Mouse (Mus musculus) stomach, postnatal 0 days (tissue): ENCODE measurements at regions not wholly inside any gene's neighbourhood (a gene's known extent, or its start where the extent isn't known, plus 50 kb on each side); places are given as distances from the start of the nearest gene placed in this dataset.
"Not testable (repeated sequence)": the region's sequence is repeated elsewhere in the genome, so short reads cannot be mapped to it uniquely, and the experiment has no call there.

Experiments used
- ATAC-seq: fragments of 200-750 bp; cut with Nextera tagmentation; 2 replicates; pipeline ENCODE4 v1.8.0; 2017; ENCODE audit not compliant: low FRiP score, low TSS enrichment
- DNase-seq: peaks from one replicate; pipeline ENCODE4 v3.0.0-alpha.2; 2016; ENCODE audit warnings: low spot score
- H3K27ac ChIP-seq: fragments of 300-500 bp; sonication (generic); replicated peaks from 2 replicates; pipeline ENCODE4 v1.5.1; 2014; ENCODE audit warnings: mild to moderate bottlenecking, control low read depth
- H3K27me3 ChIP-seq: fragments of 300-500 bp; sonication (generic); 2 replicates; pipeline ENCODE4 v1.6.1; 2014; ENCODE audit warnings: low read length; ENCODE audit not compliant: control insufficient read depth, insufficient read depth
- H3K36me3 ChIP-seq: fragments of 300-500 bp; sonication (generic); 2 replicates; pipeline ENCODE4 v1.6.1; 2014; ENCODE audit warnings: low read length, mixed read lengths; ENCODE audit not compliant: control insufficient read depth, insufficient read depth
- H3K4me1 ChIP-seq: fragments of 300-500 bp; sonication (generic); replicated peaks from 2 replicates; pipeline ENCODE4 v1.6.1; 2014; ENCODE audit warnings: antibody characterized with exemption; ENCODE audit not compliant: control insufficient read depth, insufficient read depth
- H3K4me2 ChIP-seq: fragments of 300-500 bp; sonication (generic); replicated peaks from 2 replicates; pipeline ENCODE4 v1.6.1; 2014; ENCODE audit warnings: low read depth, mild to moderate bottlenecking, control low read depth, moderate library complexity
- H3K4me3 ChIP-seq: fragments of 300-500 bp; sonication (generic); 2 replicates; pipeline ENCODE4 v1.5.1; 2014; ENCODE audit warnings: low read depth, low read length, control low read depth
- H3K9ac ChIP-seq: fragments of 300-500 bp; sonication (generic); 2 replicates; pipeline ENCODE4 v1.6.1; 2014; ENCODE audit warnings: mild to moderate bottlenecking, low read length, control low read depth, mixed read lengths
- H3K9me3 ChIP-seq: fragments of 300-500 bp; sonication (generic); 2 replicates; pipeline ENCODE4 v1.6.1; 2016; ENCODE audit warnings: low read length; ENCODE audit not compliant: control insufficient read depth
- CTCF ChIP-seq: IDR thresholded peaks from 2 replicates; pipeline ENCODE4 v1.5.1; 2016; ENCODE audit warnings: antibody characterized with exemption, low read depth, mild to moderate bottlenecking, moderate library complexity
- EP300 ChIP-seq: optimal IDR thresholded peaks from 2 replicates; pipeline ENCODE3; 2016; ENCODE audit warnings: antibody characterized with exemption
- WGBS: fragments of 180-500 bp; shearing (Covaris S2); extraction: QIAGEN DNeasy Blood & Tissue Kit; methylation state at CpG from one replicate; pipeline ENCODE4 v1.1.7; 2014; 5-methylcytosine and 5-hydroxymethylcytosine counted together

DNA sequence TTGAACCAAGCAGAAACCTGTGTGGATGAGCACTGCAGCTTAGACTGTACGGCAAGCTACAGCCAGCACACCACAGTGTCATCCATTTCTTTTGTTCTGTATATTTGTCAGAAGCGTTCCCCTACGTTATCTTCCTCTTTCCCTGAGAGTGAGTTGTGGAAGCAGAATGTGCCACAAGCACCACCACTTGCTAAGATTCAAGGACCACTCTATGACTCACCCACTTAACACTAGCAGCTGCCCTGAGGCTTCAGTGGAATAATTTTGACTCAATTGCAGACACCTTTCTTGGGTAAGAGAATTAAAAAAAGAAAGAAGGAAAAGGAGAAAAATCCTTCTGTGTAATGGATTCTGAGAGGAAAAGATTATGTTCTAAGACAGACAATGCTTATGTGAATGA, 122.9 kb upstream of the Pclo start:
- H3K4me1 ChIP-seq: no peaks in the 10 kb centered on the region
- no peak for ATAC-seq

DNA sequence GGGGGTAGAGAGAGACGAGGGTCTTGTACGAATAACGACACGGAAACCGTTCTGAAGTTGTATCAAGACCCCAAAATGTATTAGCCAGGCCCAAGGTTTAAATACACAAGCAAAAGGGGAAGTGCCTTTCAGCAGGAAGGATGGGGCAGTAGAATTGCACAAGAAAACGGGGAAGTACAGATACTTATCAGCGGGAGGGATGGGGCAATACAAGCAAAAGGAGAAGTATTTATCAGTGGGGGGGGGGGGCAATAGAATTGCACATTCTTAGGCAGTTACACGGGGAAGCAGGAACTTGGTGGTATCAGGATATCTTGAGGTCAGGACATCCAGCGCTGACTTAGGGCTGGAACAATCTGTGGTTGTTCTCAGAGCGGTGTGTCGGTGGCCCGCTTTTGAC, 111.3 kb upstream of the Pclo start:
- not testable (repeated sequence) for ATAC-seq, H3K4me3 ChIP-seq, H3K27me3 ChIP-seq, H3K4me2 ChIP-seq, H3K36me3 ChIP-seq, DNase-seq, H3K9ac ChIP-seq, H3K27ac ChIP-seq, H3K4me1 ChIP-seq, H3K9me3 ChIP-seq
- WGBS: 80% methylated on average over 8 of the region's 12 CpGs

More for the DNA sequence above, 122.9 kb upstream of the Pclo start:
- Histone ChIP-seq H3K27me3 (no peaks in the 10 kb centered on the region), H3K36me3 (no peaks in the 10 kb centered on the region), H3K4me3 (no peak overlapping the region), H3K9ac (no peak overlapping the region), H3K27ac (no peak overlapping the region), H3K4me2 (no peak overlapping the region), H3K9me3 (no peaks in the 10 kb centered on the region)
- no peak for DNase-seq
- TF ChIP-seq EP300 (no peak), CTCF (no peak)
- WGBS: 76% methylated on average over 3 of the region's 3 CpGs

DNA sequence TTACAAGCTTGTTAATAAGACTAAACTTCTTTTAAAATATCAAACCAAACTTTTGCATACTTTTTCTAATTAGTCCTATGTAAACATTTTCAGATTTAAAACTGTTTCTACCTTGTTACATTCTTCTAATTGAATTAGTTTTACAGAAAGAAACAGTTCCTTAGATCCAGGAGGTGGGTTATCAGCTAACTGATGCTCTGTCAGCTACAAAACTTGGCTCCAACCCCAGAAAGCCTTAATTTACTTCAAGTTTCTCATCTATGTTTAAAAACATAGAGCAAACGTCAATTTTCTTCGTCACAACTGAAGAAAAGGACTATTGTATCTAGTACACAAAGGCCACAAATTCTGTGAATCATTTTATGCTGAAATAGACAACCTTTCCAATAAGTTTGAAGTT, 110.4 kb upstream of the Pclo start:
- Histone ChIP-seq H3K27me3 (no peaks in the 10 kb centered on the region), H3K36me3 (no peaks in the 10 kb centered on the region), H3K4me2 (no peak overlapping the region), H3K4me1 (no peaks in the 10 kb centered on the region), H3K27ac (no peak overlapping the region), H3K9me3 (no peaks in the 10 kb centered on the region), H3K4me3 (no peak overlapping the region), H3K9ac (no peak overlapping the region)
- 50% methylated on average over 2 of the region's 2 CpGs for WGBS
- TF ChIP-seq CTCF: no peak
- TF ChIP-seq EP300: no peak
- DNase-seq (no peak), ATAC-seq (no peak)

DNA sequence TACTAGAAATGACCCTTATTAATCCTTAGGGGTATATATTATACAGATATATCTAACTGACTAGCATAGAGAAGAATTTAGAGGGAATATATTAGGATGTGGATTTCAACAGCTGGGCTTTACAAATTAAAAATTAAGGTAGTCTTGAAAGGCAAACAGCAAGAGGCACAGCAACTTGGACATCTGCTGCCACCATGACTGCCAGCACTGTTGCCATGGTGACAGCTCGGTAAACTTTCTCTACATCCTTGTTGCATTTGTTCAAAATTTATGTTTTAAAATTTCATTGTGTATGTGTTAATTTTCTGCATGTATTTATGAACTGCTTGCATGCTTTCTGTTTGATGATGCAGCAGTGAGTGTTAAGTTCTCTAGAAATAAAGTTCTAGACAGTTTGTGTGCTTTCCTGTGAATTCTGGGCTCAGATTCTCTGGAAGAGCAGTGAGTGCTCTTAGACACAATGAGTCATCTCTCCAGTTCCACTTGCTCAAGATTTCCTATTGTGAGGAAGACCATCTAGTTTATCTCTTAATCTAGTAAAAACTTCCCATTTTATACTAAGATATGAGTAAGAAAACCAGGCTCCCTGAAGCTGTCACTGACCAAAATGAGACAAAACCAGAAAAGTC, 99.4 kb upstream of the Pclo start:
- H3K9me3 ChIP-seq: no peaks in the 10 kb centered on the region
- H3K4me2 ChIP-seq: no peak overlapping the region
- no peak for TF ChIP-seq EP300
- TF ChIP-seq CTCF: no peak
- ATAC-seq (no peak), DNase-seq (no peak)
- WGBS: 68% methylated on average over 1 of the region's 1 CpGs
- no peaks in the 10 kb centered on the region for H3K36me3 ChIP-seq
- no peak overlapping the region for H3K27ac ChIP-seq
- no peaks in the 10 kb centered on the region for H3K4me1 ChIP-seq
- no peaks in the 10 kb centered on the region for H3K27me3 ChIP-seq
- H3K9ac ChIP-seq: no peak overlapping the region
- H3K4me3 ChIP-seq: no peak overlapping the region

DNA sequence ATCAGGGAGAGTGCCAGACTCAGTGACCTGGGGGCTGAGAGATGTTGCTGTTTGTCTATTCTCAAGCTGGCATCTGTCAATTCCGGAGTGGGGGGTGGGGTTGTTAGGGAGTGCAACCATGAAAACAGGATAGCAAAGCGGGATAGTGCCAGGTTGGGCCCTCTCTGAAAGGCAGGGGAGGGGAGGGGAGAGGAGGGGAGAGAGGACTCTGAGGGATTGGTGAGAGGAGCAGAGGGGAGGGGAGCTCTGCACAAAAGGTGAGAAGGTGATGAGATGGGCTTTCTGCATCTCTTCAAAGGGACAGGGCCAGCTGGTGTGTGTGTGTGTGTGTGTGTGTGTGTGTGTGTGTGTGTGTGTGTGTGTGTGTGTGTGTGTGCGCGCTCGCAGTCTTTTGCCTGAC, 61.6 kb upstream of the Pclo start:
- 44% methylated on average over 3 of the region's 5 CpGs for WGBS
- Histone ChIP-seq H3K4me3 (no peak overlapping the region), H3K9me3 (no peaks in the 10 kb centered on the region), H3K27me3 (no peaks in the 10 kb centered on the region), H3K27ac (no peak overlapping the region), H3K4me2 (no peak overlapping the region), H3K4me1 (no peaks in the 10 kb centered on the region), H3K9ac (no peak overlapping the region), H3K36me3 (no peaks in the 10 kb centered on the region)
- DNase-seq (no peak), ATAC-seq (no peak)
- TF ChIP-seq EP300: no peak
- TF ChIP-seq CTCF: no peak
